Mouse (Mus musculus): ENCODE results near the gene Gm30083.

DNA sequence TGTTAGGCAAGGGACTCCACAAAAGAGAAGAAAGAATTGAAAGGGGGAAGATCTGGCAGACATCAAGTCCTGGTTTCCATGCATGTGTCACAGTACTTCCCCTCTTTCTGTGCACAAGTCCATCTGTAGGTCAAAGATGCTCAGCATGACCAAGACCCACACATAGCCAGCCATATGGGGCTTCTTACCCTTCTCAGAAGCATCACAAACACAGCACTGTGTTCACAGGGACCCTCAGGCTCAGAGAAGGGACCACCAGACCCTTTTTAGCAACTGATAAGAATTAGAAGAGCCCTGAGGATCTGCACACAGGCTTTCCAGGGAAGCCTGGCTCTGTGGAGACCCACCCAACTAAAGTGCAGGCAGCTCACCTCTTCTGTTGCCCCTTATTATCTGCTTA lies 14.9 kb downstream of the Gm30083 start:
- TF ChIP-seq CTCF (IDR thresholded peaks at IDR 0.05; ENCODE audit: low read depth, low read length), result no peak
- TF ChIP-seq POLR2A (IDR thresholded peaks at IDR 0.05; ENCODE audit: insufficient read depth, low read length), result no peak
